Mouse (Mus musculus): Measurements from ENCODE around the gene Gatd1. TPM values are rescaled to one million over a fixed set of nuclear protein-coding genes. Genes with fewer than 3 reads are reported as not detected.
"Not testable (repeated sequence)": the region's sequence is repeated elsewhere in the genome, so short reads cannot be mapped to it uniquely, and the experiment has no call there.

Gene Gatd1
- 10 to 100 TPM; 37.7 to 39.9 TPM for total RNA-seq (2021)
- long read RNA-seq, transcript Gatd1-201 (8 exons, 1,898 nt): major isoform, 19 of 21 reads
- long read RNA-seq, partial matches to known transcripts: 0 of 21 reads
- long read RNA-seq, other reads (novel, unspliced or antisense): 1 of 21 reads

DNA sequence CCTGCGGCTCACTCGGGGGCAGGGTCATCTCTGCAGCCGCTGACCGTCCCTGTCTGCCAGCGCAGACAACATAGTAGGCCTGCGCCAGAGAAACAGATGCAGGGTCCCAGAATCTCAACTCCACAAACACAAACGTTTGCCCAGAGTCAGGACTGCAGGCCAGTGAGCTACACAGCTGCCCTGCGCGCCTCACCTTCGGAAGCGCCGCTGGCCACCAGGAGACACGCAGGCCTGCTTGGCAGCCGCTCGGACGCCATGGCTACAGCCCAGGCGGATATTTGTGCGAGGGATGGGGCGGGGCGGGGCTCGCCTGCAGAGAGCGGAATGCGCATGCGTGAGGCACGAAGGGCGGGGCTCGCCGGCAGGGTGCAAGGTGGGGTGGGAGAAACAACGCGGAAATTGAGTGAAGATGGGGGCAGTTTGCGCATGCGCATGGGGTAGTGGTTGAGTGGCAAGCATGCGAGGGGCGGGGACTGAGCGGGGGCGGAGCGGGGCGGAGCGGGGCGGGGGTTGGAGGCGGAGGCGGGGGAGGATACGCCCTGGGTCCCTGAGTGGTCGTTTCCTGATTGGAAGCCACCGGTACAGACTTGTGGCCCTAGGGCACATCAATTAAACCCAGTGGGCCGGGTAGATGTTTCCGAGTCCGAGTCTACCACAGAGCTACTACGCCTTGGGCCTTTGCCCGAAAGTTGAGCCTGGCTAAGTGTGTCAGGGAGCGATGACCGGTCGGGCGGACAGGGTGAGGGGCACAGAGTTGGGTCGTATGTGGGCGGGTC, at the start of gene Gatd1:
Gene Gatd1 (minus strand): TSS at position 328 of the 776 bp plus-strand sequence.
- peak; percentile 97 to 99 for DNase-seq (ENCODE audit: low spot score in 2 of 2)

DNA sequence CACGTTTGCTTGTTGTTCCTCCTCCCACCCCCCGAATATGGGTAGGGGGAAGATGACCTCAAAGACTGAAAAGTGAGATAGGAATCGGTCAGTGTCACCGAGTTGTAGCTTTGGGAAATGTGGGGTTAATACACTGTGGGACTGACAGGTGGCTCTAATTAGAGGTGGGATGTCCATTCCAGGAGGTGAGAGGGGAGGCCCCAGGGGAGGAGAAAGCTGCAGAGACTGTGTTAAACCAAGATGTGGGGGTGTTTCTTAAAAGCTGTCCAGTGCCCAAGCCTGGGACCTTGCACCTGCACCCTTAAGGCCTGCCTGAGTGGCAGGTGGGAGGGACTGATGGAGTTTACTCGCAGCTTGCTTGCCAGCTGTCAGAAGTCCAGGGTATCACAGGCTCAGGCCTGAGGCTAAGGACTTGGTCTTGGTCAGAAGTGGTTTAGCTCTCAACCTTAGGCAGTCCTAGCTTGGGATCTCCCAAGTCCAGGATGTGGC, 48.4 kb upstream of the Gatd1 start:
- DNase-seq (ENCODE audit: low spot score in 2 of 2): no peak

DNA sequence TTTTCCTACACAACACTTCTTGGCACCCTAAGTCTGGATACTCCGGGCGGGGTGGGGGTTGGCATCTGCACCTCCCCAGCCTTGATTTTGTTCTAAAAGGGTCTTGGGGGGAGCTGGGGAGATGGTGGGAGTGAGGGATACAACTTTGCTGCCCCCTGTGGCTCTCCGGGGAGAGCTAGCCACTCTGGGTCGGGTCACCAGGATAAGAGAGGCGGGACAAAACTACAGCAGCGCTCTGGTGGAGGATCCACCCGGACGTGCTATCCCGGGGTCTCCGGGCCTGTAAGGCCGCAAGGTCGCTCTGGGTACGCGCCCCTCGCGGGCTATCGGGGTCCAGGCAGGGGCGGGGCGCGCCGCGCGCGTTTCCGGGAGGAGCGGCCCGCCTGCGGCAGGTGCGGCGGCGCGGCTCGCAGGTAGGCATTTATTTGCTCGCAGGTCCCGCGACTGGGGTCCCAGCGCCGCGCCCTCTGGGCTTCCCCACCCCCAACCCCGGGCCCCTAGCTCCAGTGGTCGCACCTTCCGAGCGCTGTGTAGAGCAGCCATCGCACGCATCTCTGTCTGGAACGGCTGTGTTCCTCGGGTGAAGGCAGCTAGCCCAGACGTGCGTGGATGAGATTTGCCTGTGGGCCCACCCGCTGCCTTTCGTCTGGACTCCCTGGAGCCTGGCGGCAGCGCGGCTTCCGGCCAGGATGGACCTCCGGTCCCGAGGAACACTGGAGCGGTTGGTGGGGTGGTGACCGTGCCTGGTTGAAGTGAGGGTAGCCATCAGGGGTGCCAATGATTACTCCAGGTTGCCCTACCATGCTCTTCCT, 47.8 kb upstream of the Gatd1 start:
- no peak for DNase-seq (ENCODE audit: low spot score in 2 of 2)

DNA sequence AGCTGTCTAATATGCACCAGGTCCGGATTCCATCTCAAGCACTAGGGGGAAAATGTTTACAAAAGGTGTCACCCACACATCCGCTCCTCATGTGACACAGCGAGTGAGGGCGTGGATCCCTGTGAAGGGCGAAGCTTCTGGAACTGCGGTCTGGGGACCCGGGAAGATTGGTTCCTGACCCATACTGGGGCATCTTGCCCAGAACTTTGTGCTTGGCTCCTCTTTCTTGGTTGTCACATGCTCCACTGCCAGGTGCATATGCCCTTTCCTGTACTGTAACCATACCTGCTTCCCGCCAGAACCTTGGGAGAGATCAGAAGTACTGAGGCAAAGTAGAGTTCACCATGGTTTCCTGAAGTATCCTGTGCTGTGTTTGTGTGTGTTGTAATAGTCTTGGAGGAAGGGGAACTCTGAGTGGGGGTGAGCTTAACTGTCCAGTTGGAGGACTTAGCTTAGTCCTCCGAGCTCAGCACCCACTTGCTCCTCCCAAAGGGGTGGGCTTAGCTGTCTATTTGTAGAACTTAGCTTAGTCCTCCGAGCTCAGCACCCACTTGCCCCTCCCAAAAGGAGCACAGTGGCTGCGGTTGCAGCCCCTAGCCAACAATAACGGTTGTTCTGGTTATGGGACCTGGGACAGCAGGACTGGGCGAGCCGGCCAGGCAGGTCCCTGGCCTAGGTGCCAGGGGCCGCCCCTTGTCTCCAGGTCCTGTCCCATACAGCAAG, 46.6 kb upstream of the Gatd1 start, which contains the start of gene Cracr2b:
Gene Cracr2b (plus strand): TSS at position 704 of the 723 bp plus-strand sequence.
- no peak for DNase-seq (ENCODE audit: low spot score in 2 of 2)

DNA sequence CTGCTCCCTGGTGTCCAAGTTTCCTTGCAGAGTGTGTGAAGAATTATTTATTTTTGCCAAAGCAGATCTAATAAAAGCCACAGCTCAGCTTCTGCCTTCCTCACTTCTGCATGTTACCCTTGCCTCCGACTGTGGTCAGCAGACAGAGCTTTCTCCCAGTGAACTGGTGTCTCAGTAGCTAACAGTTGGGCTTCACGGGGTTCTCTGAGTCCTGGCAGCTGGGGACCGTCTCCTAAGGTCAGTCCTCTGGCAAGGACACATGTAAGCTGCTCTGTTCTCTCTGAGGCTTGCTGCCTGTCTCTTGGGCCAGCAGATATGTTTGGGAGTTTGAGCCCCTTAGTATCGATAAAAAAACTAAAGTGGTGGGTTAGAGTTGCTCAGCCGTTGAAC, 46.1 kb upstream of the Gatd1 start:
- DNase-seq (ENCODE audit: low spot score in 2 of 2): no peak

DNA sequence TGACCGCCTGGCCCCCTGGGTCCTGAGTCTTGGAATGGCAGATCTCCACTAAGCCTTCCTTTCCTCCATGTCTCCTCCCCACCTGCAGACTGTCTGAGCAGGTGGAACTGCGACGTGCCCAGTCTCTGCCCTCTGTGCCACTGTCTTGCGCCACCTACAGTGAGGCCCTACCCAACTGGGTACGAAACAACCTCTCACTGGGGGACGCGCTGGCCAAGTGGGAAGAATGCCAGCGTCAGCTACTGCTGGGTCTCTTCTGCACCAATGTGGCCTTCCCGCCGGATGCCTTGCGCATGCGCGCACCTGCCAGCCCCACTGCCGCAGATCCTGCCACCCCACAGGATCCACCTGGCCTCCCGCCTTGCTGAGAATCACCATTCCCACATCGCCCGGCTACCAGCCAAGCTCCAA, 45.4 kb upstream of the Gatd1 start:
- no peak for DNase-seq (ENCODE audit: low spot score in 2 of 2)

DNA sequence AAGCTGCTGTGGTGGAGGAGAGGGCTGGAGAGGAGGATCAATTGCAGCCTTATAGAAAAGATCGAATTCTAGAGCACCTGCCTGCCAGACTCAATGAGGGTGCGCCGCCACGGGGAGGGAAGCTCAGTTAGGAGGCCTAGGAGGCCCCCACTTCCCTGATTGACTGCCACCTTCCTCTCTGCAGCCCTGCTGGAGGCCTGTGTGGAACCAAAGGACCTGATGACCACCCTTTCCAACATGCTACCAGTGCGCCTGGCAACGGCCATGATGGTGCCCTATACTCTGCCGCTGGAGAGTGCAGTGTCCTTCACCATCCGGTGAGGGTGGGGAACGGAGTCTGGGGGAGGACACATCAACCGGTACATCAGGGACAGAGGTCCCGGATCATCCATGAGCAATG, 44.7 kb upstream of the Gatd1 start:
- DNase-seq (ENCODE audit: low spot score in 2 of 2): no peak

DNA sequence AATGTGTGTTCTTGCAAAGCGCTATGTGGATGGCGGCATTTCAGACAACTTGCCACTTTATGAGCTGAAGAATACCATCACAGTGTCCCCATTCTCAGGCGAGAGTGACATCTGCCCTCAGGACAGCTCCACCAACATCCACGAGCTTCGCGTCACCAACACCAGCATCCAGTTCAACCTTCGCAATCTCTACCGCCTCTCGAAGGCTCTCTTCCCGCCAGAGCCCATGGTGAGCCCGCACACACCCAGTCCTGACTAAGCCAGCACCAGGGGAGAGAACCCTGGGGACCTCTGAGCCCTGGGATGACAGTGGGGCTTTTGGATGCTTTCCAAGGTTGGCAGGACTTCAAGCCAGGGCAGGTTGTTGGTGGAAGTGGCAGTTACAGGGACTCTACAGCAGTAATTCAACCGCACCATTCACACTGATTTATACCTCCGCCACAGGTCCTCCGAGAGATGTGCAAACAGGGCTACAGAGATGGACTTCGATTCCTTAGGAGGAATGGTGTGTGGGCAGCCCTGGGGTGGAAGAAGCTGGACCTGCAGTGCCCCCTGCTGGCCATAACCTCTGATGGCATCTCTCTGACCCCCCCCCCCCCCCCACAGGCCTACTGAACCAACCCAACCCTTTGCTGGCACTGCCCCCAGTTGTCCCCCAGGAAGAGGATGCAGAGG, 44.2 kb upstream of the Gatd1 start:
- no peak for DNase-seq (ENCODE audit: low spot score in 2 of 2)

DNA sequence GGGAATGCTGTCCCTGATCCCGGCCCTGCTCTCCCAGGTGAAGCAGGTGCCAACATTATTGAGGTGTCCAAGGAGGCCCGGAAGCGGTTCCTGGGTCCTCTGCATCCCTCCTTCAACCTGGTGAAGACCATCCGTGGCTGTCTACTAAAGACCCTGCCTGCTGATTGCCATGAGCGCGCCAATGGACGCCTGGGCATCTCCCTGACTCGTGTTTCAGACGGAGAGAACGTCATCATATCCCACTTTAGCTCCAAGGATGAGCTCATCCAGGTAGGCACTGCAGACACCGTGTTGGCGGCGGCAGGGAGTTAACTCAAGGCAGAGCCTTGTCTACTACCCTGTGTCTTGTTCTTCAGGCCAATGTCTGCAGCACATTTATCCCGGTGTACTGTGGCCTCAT, 43.3 kb upstream of the Gatd1 start:
- DNase-seq (ENCODE audit: low spot score in 2 of 2): no peak

DNA sequence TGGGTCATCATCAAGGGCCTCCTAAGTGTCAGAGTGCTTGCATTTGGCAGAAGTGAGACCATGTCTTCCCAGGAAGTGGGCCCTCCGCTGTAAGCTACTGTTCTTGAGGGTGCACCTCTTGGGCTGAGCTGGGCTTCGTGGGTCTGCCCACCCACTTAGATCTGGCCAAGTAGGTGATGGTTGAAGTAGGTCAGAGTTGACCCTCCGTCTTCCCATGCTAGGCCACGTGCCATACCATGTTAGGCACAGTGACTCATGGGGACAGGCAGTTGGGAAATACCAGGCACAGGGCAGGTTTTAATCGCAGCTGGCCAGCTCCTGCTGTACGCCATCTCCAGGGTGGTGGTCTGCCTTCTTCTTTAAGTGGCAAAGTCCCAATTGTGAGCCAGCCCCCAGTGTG, 42.8 kb upstream of the Gatd1 start:
- DNase-seq (ENCODE audit: low spot score in 2 of 2): no peak

DNA sequence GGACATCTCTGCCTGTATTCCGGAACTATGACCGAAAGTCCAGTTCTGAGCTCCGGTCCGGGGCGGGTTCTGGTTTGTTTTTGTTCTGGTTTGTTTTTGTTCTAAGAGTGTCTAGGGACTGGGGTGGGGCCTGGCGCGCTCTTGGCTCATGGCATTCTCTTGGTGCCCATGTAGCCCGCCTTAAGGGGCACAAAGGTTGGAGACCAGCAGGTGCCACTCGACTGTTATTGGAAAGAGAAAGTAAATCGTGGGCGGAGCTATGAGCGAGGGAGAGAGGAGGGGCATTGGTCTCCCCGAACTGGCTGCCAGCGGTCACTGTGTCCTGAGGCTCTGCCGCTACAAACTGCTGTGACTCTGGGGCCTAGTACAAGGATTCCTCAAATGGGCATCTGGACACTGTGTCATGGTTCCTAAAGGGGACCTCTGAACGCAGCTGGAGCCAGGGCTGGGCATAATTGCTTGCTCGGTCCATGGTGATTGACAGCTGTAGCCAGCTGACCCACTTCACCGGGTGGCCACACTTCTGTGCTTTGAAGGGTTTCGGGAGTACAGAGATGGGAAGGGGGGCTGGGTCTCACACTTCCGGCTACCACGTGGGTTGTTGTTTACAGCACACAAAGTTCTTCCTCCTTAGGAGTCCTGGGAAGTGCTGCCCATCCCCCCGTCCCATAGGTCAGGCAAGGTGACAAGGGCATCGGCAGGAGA, 41.8 kb upstream of the Gatd1 start:
- DNase-seq (ENCODE audit: low spot score in 2 of 2): peak in 1 of 2 experiments; percentile 58

DNA sequence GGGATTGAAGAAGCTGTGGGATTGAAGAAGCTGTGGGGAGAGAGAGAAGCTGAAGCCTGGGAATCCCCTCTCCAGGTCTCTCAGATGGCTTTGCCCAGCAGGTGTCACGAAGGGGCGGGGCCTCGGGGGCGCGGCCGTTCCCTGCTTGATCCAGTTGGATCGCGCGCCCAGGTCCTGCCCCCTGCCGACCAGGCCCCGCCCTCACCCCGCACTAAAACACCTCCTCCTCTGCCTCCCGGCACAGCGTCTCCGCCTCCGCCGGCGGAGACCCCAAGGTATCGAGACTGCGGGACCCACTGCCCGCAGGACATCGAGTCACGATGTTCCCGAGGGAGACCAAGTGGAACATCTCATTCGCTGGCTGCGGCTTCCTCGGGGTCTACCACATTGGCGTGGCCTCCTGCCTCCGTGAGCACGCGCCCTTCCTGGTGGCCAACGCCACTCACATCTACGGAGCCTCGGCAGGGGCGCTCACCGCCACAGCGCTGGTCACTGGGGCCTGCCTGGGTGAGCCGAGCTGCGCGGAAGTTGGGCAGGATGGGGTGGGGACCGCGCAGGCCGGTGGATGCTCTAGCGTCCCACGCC, 41.1 kb upstream of the Gatd1 start, which contains the start of gene Pnpla2:
Gene Pnpla2 (plus strand): TSS at position 232 of the 585 bp plus-strand sequence.
- DNase-seq (ENCODE audit: low spot score in 2 of 2): peak; percentile 86 to 91

DNA sequence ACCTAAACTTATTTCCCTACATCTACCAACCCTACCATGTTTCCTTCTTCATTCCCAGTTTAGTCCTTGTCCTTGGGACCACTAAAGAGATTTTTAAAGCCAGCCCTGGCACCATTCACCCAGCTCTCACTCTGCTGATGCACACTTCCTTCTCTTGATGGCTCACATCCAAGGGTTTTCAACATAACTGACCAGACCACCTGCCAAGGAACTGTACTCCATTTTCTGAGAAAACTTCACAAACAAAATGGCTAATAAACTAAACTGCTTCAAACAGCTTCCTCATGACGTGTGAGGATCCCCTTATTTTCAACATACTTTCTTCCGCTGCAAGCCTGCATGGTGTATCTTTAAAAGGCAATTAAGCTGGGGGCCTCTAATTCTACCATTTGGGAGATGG, 39.7 kb upstream of the Gatd1 start:
- DNase-seq (ENCODE audit: low spot score in 2 of 2): no peak

DNA sequence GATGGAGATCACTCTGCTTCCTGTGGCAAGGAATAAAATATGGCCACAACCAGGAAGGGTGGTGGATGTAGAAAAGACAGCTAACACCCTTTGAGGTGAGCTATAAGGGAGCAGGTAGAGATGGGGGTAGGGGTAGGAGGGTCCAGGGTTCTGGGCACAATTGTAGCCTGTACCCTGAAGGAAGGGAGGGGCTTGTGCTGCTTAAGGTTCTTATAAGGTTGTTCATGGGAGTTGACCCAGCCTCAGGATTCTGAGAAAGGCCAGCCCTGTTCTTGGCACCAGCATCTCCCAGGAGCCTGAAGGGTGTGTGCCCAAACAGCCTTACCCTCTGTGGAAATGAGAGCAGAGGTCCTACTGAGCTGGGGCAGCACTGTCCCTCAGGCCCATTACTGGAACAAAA, 38.0 kb upstream of the Gatd1 start:
- DNase-seq (ENCODE audit: low spot score in 2 of 2): no peak

DNA sequence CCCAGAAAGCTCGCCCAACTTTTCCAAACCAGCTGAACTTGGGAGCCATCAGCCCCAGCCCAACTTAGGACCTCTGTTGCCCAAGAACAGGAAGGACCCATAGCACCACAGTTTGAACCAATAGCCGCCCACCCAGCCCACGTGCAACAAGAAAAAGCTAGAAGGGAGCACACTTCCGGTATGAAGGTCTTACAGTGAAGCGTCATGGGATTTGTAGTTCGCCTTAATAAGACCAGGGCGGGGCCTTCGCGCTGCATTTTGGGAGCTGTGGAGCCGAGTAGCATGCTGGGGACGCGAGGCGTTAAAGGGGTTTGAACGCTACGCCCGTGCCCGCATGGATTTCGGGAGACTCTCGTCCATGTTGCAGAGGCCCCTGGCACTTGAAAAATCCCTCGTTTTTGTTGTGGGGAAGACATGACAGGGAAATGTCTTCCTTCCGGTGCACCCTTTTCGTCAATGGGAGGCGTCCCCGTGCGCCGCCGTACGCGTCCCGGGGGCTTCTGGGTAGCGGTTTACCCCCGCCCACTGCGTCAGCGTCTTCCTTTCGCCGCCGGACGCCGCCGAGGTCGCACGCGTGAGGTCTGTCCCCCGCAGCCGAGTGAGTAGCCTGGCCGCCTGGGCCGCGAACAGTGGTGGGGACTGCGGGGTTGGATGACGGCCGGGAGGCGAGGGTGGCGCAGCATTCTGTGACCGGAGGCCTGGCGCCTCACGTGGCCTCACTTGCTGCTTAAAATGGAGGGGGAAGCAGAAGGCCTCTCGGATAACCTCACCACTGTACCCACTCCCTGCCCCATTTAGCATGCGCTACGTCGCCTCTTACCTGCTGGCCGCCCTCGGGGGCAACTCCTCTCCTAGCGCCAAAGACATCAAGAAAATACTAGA, 33.4 kb upstream of the Gatd1 start, which contains the start of gene Rplp2:
Gene Rplp2 (plus strand): TSS at position 261 of the 882 bp plus-strand sequence.
- DNase-seq (ENCODE audit: low spot score in 2 of 2): peak; percentile 95 to 98

DNA sequence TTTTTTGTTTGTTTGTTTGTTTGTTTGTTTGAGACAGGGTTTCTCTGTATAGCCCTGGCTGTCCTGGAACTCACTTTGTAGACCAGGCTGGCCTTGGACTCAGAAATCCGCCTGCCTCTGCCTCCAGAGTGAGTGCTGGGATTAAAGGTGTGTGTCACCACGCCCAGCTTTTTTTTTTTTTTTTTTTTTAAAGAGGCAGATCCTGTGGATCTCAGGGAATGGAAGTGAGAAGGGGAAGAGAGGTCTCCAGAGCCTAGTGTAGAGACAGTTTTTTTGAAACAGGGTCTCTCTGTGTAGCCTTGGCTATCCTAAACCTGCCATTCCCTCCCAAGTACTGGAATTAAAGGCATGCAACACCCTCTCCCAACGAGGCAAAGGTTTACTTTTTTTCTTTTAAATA, 32.4 kb upstream of the Gatd1 start:
- DNase-seq (ENCODE audit: low spot score in 2 of 2): not testable (repeated sequence)

DNA sequence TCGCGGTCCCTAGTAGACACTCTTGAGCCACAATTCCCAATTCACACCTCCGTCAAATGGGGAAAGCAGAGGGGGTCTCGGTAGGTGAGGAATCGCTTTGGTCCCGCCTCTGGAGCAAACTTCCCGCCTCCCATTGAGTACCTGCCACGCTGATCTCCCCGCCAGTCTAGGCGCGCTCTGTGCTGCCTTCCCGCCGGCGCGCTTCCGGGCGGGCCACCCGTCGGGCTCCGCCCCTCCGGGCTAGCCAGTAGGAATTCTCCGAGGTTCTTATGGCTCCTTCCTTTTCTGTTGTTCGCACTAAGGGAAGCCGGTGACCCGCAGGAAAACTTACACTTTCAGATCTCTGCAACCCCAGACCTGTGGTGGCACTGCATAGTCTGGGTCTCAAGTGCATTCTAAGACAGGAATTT, 29.9 kb upstream of the Gatd1 start, which contains the start of gene Pidd1:
Gene Pidd1 (minus strand): TSS at position 198 of the 410 bp plus-strand sequence.
- no peak for DNase-seq (ENCODE audit: low spot score in 2 of 2)

DNA sequence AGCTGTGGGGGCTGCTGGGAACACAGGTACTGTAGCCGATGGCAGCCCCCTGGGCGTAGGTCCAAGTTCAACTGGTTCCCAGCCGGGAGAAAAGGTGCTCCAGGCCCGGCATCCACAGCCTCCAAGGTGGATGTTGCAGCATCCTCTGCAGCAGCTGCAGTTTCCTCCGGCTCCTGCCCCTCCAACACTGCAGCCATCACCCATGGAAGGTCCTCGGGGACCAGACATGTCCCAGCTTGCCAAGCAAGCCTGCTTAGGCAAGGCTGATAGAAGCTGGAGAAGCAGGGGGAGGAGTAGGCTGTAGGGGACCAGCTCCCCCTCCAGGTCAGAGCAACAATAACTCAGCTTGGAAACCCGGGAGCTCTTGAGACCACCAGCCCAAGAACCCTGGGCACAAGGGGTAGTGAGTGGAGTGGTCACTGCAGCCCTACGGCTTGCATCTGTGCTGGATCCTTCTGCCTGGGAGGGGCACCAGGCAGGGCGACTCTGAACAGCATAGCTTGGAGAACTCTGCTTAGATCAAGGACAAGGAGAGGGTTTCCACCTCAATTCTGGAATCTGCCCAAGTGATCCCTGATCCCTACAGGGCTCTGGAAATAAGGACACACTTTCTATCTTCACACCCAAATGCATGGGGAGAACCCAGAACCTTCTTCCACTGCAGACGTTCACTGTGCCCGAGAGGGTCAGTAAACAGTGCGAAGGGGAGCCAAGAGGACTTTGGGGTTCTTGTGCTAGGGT, 29.3 kb upstream of the Gatd1 start:
- no peak for DNase-seq (ENCODE audit: low spot score in 2 of 2)
